In the genomic region with DNA sequence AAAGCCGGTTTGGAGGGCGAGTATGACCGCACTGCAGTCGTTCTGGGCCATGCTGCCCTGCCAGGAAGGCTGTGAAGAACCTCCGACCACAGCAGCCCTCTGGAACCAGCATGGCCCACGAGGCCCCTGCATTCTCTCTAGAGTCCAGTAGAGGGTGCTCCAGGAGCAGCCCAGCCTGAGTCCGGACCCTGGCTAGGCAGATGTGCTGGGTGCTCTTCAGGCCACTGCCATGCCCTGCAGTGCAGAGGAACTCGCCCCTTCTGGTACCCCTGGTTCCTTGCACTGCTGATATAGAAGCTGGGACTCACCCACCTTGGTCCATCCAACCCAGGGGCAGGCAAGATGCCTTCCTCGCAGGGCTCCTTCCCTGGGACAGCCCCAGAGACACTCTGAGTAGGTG, we compare ENCODE assay signal across 8 mouse cellular contexts. TPM values are rescaled to one million over a fixed set of nuclear protein-coding genes. Genes with fewer than 3 reads are reported as not detected.
DNase-seq lines count a peak whose midpoint lies in the region; ATAC-seq lines count a peak whose summit lies in the region.

No protein-coding gene starts in this region.

- ATAC-seq in heart, embryonic 15.5 days (replicated peaks; ENCODE audit: insufficient number of reproducible peaks, insufficient read depth, low FRiP score, low read depth): peak; percentile 64

- WGBS in heart, embryonic 15.5 days: 15% methylated on average over 9 of the region's 9 CpGs

- DNase-seq in left cerebral cortex, adult 18-20 months (ENCODE audit: low spot score in 2 of 2): peak; percentile 64 to 67
- no peak for DNase-seq in left cerebral cortex, adult 11 months (ENCODE audit: low spot score)
- DNase-seq in adrenal gland, postnatal 10 days: peak; percentile 85
- peak; percentile 73 for DNase-seq in embryo, embryonic 9.5 days (ENCODE audit: extremely low spot score)
- DNase-seq in kidney, postnatal 25 days: peak; percentile 64 to 67
- DNase-seq in lung, postnatal 25 days (ENCODE audit: low spot score): peak; percentile 35
- peak; percentile 62 for DNase-seq in right cerebral cortex, postnatal 4 days

- H3K4me1 ChIP-seq in heart, embryonic 15.5 days (replicated peaks): no peaks in the 10 kb centered on the region

- peaks cover 31% of the 10 kb centered on the region; the same call in 1 of the 2 replicates for H3K36me3 ChIP-seq in heart, embryonic 15.5 days

- no peak overlapping the region for H3K4me2 ChIP-seq in heart, embryonic 15.5 days

- no peak overlapping the region for H3K4me3 ChIP-seq in heart, embryonic 15.5 days

- H3K27me3 ChIP-seq in heart, embryonic 15.5 days: 0 out of 2 replicates have a peak, but pooled peaks cover 2% of the 10 kb centered on the region

- no peaks in the 10 kb centered on the region for H3K9me3 ChIP-seq in heart, embryonic 15.5 days (replicated peaks)

- H3K9ac ChIP-seq in heart, embryonic 15.5 days: no peak overlapping the region

- no peak overlapping the region for H3K27ac ChIP-seq in heart, embryonic 15.5 days

RNA-seq across cellular contexts. Expression of gene Grip2, which starts 50.5 kb away (rescaled TPM):
- 10 to 100 TPM; 18.0 to 20.1 TPM for total RNA-seq in left cerebral cortex, adult 18-20 months (2021)
- total RNA-seq in adrenal gland, postnatal 10 days (2021): 1 to 10 TPM; 1.5 to 2.6 TPM
- 7.9 and 9.6 TPM in 2 replicates for polyA plus RNA-seq in heart, embryonic 15.5 days (2015; fragmentation: Nextera tagmentation; extraction: Ambion mirVana)

Comparison
In these comparisons a context has a peak if more than half of its experiments do, and no peak if none do; other contexts are left out.
1. RNA of gene Grip2, which starts 50.5 kb away (total RNA-seq): 18.0 to 20.1 TPM in left cerebral cortex, adult 18-20 months; 1.5 to 2.6 TPM in adrenal gland, postnatal 10 days; every median in the first group is over 4 times any median in the second.